Mouse (Mus musculus) olfactory bulb, adult 2 months (tissue): ENCODE measurements around the gene Fgfr2.

ENCODE experiments used
- CTCF ChIP-seq: fragments of 200-500 bp; IDR thresholded peaks from 2 replicates; pipeline ENCODE4 v1.5.1; 2012; ENCODE audit warnings: low read depth, mild to moderate bottlenecking, low read length, moderate library complexity; ENCODE audit not compliant: insufficient read depth
- POLR2A ChIP-seq: fragments of 200-500 bp; IDR thresholded peaks from 2 replicates; pipeline ENCODE4 v1.6.1; 2012; ENCODE audit warnings: mild to moderate bottlenecking, low read depth, low read length, moderate library complexity; ENCODE audit not compliant: insufficient read depth

DNA sequence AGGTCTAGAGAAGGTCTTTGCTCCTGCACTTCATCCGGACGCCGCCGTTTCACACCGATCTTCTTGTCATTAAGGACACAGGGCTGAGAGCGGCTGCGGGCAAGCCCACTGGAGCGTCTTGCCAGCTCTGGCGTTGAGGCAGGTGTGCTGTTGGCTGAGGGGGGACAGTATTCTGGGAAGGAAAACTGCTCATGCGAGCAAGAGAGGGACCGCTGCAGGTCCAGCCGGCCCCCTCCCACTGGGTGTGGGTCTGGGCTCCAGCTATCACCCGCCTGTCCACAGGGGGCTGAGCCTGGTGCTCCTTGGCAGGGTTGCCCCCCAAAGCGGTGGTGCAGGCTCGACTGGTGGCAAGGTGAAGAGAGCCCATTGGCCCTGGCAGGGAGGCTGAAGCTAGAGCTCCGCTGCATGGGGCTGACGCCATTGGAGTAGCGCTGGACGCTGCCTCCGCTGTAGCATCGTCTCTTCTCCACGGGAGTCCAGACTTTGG is 363.7 kb downstream of the Fgfr2 start:
- TF ChIP-seq POLR2A: no peak
- TF ChIP-seq CTCF: no peak
